Mouse (Mus musculus) bone marrow, adult 2 months (tissue): ENCODE results near the gene Stum.

Experiments
- CTCF ChIP-seq: fragments of 200-500 bp; IDR thresholded peaks from 2 replicates; pipeline ENCODE4 v1.5.1; 2011; ENCODE audit warnings: low read length, control low read depth; ENCODE audit not compliant: control insufficient read depth, insufficient read depth
- POLR2A ChIP-seq: fragments of 200-500 bp; IDR thresholded peaks from 2 replicates; pipeline ENCODE4 v1.6.1; 2011; ENCODE audit warnings: low read depth, mild to moderate bottlenecking, control low read depth, low read length, borderline replicate concordance; ENCODE audit not compliant: control insufficient read depth

DNA sequence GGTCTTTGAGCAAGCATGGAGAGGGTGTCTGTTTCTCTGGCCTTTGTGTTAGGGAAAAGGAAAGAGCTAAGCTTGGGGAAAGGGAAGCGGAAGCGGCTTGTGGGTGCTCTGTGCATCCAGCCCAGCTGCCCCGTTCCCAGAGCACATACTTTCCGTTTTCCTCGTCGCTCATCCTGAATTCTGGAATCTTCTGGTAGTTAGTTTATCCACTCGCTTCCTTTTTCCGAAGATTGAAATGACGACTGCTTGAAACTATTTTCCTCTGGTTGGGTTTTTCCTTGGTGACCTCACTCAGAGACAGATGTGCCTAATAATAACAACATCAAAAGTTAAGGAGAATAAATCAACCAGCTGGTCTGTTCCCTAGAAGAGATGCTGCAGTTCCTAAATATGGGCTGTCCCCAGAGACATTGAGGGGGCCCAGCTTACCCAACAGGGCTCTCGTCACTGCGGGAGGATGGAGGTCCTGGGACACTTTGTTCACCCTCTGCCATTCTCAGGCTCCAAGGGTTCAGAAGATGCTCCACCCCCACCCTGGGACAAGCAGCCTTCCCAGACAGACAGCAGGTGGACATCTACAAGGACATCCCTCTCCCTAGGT, 80.7 kb downstream of the Stum start:
- no peak for TF ChIP-seq CTCF
- no peak for TF ChIP-seq POLR2A
